Mouse (Mus musculus): ENCODE data around the gene Rassf4. TPM values are rescaled to one million over a fixed set of nuclear protein-coding genes. Genes with fewer than 3 reads are reported as not detected.

The Rassf4 gene
- 31.5 to 39.6 TPM (median 39.0 TPM) in 4 replicates for total RNA-seq (2023; ENCODE audit: inconsistent age)

DNA sequence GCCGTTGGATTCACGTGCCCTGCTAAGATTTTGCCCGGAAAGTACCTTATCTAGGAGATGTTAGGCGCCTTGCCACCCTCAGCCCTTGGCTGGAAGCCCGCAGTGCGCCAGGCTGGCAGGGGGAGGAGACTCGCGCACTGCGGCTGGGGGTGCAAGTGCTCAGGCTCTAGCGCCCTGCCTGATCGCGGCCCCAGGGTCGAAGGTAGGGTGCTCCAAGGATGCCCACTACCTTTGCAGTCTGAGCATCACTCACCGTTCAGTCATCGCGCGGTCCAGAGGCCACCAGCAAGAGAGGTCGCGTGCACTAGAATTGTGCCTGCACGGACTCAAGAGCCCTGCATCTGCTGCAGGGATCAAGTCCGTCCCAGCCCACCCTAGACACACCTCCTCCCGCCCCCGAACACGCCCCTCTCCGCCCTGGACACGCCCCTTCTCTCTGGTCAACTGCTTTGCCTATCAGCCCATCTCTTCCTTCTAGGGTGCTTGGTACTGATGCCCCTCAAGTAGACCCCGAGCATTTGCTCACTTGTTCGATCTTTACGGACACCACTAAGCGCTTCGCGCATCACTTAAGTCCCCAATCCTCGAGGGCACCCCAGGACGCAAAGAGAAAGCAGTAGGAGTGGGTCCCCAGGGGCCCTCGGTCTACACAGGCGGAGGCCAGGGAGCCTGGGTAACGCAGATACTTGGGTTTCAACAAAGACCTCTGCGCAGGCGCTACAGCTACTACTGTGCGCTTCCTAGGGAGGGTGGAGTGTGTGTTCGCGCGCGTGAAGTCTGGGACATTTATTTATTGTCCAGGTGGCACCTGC is at the start of gene Rassf4:
Gene Rassf4 (minus strand): TSS at position 482 of the 812 bp plus-strand sequence.

DNA sequence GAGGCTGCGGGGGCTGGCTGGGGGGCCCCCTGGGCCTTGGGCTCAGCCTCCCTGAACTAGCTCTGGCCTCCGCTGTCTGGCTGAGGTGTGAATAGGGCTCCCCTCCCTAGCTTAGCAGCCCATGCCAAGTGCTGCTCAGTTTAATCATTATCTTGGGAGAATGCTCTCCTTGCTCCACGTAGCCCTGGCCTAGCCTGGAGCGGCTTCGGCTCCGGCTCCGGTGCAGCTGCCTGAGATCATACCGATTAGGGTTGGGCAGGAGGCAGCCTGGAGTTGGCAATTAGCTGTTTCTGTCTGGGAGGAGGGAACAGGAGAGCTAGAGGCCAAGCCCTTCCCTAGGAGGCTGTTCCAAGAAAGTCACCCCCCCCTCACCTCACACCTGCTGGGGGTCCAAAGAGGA is 42.9 kb upstream of the Rassf4 start, which contains the start of gene Tmem72:
Gene Tmem72 (minus strand): TSS at position 248 of the 400 bp plus-strand sequence.

DNA sequence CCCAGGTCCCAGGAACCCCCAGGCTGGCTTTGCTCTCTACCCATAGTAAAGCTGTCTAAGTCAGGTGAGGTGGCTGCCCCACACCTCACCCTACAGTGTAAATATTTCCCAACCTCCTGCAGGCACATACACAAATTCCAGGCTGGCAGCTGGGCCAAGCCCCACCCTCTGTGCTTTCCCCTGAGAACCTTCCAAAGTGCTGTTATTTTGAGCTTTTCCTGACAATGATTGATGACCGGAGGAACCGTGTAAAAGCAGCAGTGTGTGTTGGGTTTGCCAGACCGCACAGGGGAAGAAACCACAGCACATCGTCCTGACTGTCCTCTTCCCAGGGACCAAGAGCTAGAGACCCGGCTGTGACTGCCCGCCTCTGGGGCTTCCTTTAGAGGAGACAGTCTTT is 23.3 kb downstream of the Rassf4 start, which contains the start of gene Depp1:
Gene Depp1 (plus strand): TSS at position 204 of the 400 bp plus-strand sequence.

DNA sequence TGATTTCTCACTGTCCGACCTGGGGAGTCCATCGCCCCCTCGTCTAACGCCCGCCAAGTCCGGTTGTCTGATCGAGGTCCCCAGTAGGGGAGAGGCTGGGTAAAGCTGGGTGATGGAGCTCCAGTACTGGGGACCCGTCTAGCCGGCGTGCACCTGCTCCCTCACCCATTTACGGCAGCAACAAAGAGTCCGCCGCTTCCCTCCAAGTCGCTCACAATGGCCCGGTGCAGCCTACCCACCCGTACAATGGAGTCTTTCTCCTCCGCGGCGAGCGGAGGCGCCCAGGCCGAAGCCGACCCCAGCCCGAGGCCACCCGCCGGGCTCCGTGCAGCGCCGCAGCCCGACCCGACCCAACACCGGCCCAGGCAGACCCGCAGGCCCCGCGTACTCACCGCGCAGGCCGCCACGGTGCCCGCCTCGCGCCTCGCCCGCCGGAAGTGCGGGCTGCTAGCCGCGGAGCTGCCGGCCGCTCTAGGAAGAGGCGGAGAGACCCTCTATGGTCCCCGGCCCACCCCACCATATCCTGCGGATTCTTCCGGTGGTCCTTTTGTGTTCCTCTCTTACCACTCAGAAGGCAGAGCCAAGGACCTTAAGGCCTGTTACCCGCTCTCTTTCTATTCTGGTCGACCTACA is 45.1 kb downstream of the Rassf4 start, which contains the start of gene Zfp422:
Gene Zfp422 (minus strand): TSS at position 461 of the 633 bp plus-strand sequence.

DNA sequence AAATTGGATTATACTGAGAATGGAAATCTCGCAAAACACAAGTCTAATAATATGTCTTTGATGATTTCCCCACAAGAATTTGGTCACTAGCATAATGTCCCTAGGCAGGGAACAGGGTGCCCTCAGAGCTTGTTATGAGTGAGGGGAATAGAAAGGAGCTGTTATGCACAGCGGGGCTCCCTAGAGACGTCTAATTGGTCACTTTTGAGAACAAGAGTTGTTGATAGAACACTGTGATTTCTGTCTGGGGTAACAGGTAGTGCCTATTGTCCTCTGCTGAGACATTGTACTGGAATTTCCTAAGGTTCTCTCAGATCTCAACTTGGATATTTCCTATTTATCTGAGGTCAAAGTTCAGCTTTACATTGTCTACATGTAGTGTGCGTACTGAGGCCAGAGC is 89.7 kb downstream of the Rassf4 start, which contains the start of gene Olfr215:
Gene Olfr215 (minus strand): TSS at position 101 of the 400 bp plus-strand sequence.

Other genes starting within 250 kb of the Rassf4 start
- 0.26 to 0.57 TPM in 2 of 4 replicates, not detected in the others for gene Alox5, start 212.8 kb downstream of the Rassf4 start, total RNA-seq (2023; ENCODE audit: inconsistent age)
- not detected in 4 replicates for gene Olfr211, start 184.9 kb downstream of the Rassf4 start, total RNA-seq (2023; ENCODE audit: inconsistent age)
- 0.18 to 0.19 TPM in 2 of 4 replicates, not detected in the others for gene Olfr212, start 167.4 kb downstream of the Rassf4 start, total RNA-seq (2023; ENCODE audit: inconsistent age)
- gene Olfr213, start 135.5 kb downstream of the Rassf4 start, total RNA-seq (2023; ENCODE audit: inconsistent age), result not detected in 4 replicates
- 2.7 to 7.1 TPM (median 4.0 TPM) in 4 replicates for gene Gm5580, start 122.8 kb downstream of the Rassf4 start, total RNA-seq (2023; ENCODE audit: inconsistent age)
- gene Olfr214, start 119.7 kb downstream of the Rassf4 start, total RNA-seq (2023; ENCODE audit: inconsistent age), result not detected in 4 replicates
- gene Olfr215, start 89.8 kb downstream of the Rassf4 start, total RNA-seq (2023; ENCODE audit: inconsistent age), result not detected in 4 replicates
- 17.2 to 23.9 TPM (median 21.4 TPM) in 4 replicates for gene Zfp422, start 45.0 kb downstream of the Rassf4 start, total RNA-seq (2023; ENCODE audit: inconsistent age)
- not detected in 4 replicates for gene Depp1, start 23.3 kb downstream of the Rassf4 start, total RNA-seq (2023; ENCODE audit: inconsistent age)
- 0.06 to 0.18 TPM (median 0.12 TPM) in 4 replicates for gene Tmem72, start 43.0 kb upstream of the Rassf4 start, total RNA-seq (2023; ENCODE audit: inconsistent age)

Data from B cell, adult (primary cell).